Mouse (Mus musculus) limb, embryonic 15.5 days (tissue): ENCODE measurements around the gene Arhgap15. TPM values are rescaled to one million over a fixed set of nuclear protein-coding genes. Genes with fewer than 3 reads are reported as not detected.

ENCODE experiments used
- ATAC-seq: fragments of 200-750 bp; cut with Nextera tagmentation; 2 replicates; pipeline ENCODE4 v1.8.0; 2017; ENCODE audit warnings: low read depth, moderate TSS enrichment; ENCODE audit not compliant: insufficient number of reproducible peaks, low FRiP score, low TSS enrichment
- H3K27ac ChIP-seq: fragments of 300-500 bp; sonication (generic); 2 replicates; pipeline ENCODE4 v1.5.1; 2015; ENCODE audit warnings: moderate library complexity, mild to moderate bottlenecking, inconsistent platforms
- H3K27me3 ChIP-seq: fragments of 300-500 bp; sonication (generic); 2 replicates; pipeline ENCODE4 v1.6.1; 2015; ENCODE audit warnings: inconsistent platforms
- H3K36me3 ChIP-seq: fragments of 300-500 bp; sonication (generic); 2 replicates; pipeline ENCODE4 v1.6.1; 2015; ENCODE audit warnings: inconsistent platforms
- H3K4me1 ChIP-seq: fragments of 300-500 bp; sonication (generic); 2 replicates; pipeline ENCODE4 v1.6.1; 2015; ENCODE audit warnings: inconsistent platforms
- H3K4me2 ChIP-seq: fragments of 300-500 bp; sonication (generic); 2 replicates; pipeline ENCODE4 v1.6.1; 2015; ENCODE audit warnings: mild to moderate bottlenecking, inconsistent platforms
- H3K4me3 ChIP-seq: fragments of 300-500 bp; sonication (generic); 2 replicates; pipeline ENCODE4 v1.5.1; 2015; ENCODE audit warnings: mild to moderate bottlenecking, inconsistent platforms
- H3K9ac ChIP-seq: fragments of 300-500 bp; sonication (generic); 2 replicates; pipeline ENCODE4 v1.6.1; 2015; ENCODE audit warnings: inconsistent platforms
- H3K9me3 ChIP-seq: fragments of 300-500 bp; sonication (generic); 2 replicates; pipeline ENCODE4 v1.6.1; 2016; ENCODE audit warnings: inconsistent platforms
- WGBS: fragments of 180-500 bp; shearing (Covaris S2); methylation state at CpG from one replicate; pipeline ENCODE4 v1.1.7; 2015; 5-methylcytosine and 5-hydroxymethylcytosine counted together
- polyA plus RNA-seq: library from polyadenylated mRNA; unstranded; fragments of >200 nt; fragmentation: Nextera tagmentation; extraction: Ambion mirVana; gene quantifications from 2 replicates; pipeline ENCODE4 v1.2.1, GENCODE M21; 2015

The Arhgap15 gene
- polyA plus RNA-seq, 1 experiment from 2014 or later = 2.7 TPM

DNA sequence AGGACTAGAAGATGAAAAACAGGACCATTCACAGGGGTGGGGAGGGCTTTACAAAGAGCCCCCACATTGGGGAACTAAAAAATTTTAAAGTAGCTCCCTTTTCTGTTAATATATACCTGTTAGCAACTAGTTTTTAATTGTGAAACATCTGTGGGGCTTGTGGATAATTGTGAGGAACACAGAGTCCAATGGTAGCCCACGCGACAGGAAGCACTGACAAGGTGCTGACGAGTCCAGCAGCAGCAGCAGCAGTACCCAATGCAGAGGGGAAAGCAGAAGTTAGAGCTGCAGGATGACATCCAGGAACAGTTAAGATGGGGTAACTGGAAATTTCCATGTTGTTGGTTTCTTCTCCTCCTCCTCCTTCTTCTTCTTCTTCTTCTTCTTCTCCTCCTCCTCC lies 585.4 kb downstream of the Arhgap15 start:
- Histone ChIP-seq H3K4me2 (no peak overlapping the region), H3K4me1 (0 out of 2 replicates have a peak, but pooled peaks cover 2% of the 10 kb centered on the region), H3K36me3 (no peaks in the 10 kb centered on the region), H3K4me3 (no peak overlapping the region), H3K27ac (no peak overlapping the region), H3K27me3 (no peaks in the 10 kb centered on the region), H3K9ac (no peak overlapping the region), H3K9me3 (no peaks in the 10 kb centered on the region)
- ATAC-seq = no peak
- WGBS = 54% methylated on average over 3 of the region's 3 CpGs

DNA sequence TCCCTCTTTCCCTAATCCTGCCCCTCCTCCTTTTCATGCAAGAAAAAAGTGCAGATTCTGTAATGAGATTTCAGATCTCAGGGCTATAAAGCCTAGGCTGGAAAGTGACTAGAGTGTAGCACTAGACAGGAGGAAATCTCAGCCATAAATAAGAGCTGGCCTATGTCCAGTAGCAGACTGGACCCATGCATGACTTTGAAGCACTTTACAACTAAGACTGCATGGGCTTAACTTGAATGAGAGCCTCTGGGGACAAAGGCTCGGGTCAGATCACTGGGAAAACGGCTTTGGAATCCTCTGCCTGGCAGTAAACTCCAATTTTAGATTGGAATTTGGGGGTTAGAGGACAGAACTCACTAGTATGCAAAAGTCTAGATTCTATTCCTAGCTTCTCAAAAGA lies 585.9 kb downstream of the Arhgap15 start:
- H3K4me1 ChIP-seq = 0 out of 2 replicates have a peak, but pooled peaks cover 2% of the 10 kb centered on the region
- no peaks in the 10 kb centered on the region for H3K36me3 ChIP-seq
- no peaks in the 10 kb centered on the region for H3K27me3 ChIP-seq
- H3K9me3 ChIP-seq = no peaks in the 10 kb centered on the region
- H3K4me3 ChIP-seq = no peak overlapping the region
- no peak overlapping the region for H3K9ac ChIP-seq
- no peak overlapping the region for H3K27ac ChIP-seq
- ATAC-seq = no peak
- WGBS = 25% methylated on average over 2 of the region's 2 CpGs
- H3K4me2 ChIP-seq = no peak overlapping the region

DNA sequence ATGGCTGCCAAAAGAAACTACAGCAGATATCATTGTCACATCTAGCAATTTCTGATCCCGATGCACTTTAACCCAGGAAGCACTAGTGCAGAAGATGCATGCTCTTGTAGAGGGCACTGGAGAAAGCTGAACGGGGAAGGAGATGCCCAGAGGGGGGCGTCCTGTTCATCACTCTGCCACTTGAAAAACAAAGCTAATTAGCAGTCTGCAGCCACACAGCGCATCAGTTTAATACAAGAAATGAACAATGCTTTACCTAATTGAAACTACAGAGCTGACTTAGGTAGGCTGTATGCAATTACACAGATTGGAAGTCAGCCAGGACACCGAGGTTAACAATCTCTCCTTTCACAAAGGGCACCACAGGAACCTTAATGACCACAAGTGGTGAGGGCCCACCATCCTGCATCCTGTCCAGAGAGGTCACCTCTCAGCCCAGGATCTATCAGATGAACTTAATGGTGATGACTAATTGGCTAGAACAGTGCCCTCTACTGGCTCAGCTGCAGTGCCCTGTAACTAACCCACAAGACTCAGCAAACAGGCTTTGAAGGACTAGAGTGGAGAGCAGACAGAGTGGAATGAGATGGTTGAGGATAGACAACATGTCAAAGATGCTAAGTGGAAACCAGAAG lies 588.2 kb downstream of the Arhgap15 start:
- no peak overlapping the region for H3K4me3 ChIP-seq
- 56% methylated on average over 5 of the region's 5 CpGs for WGBS
- no peak overlapping the region for H3K27ac ChIP-seq
- no peaks in the 10 kb centered on the region for H3K36me3 ChIP-seq
- H3K4me1 ChIP-seq = peaks cover 10% of the 10 kb centered on the region; the same call in 1 of the 2 replicates
- H3K27me3 ChIP-seq = no peaks in the 10 kb centered on the region
- H3K9me3 ChIP-seq = no peaks in the 10 kb centered on the region
- H3K4me2 ChIP-seq = no peak overlapping the region
- no peak for ATAC-seq
- no peak overlapping the region for H3K9ac ChIP-seq

DNA sequence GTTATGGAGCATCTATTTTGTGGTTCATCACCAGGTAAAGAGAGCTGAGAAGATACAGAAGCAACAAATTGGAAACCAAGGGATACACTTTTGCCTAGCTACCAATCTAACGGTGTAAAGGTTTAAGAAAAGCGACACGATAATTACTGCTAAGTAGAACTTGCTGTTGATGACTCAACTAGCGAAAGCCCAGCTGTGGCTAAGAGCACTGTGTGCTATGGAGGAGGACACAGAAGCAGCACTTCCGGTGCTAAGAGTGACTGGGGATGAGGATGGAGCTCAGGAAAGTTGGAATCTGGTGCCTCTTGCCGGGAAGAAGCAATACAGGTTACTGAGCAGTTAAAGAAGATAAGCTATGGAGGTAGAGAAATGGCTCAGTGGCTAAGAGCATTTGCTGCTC lies 589.8 kb downstream of the Arhgap15 start:
- Histone ChIP-seq H3K4me2 (no peak overlapping the region), H3K4me1 (peaks cover 10% of the 10 kb centered on the region; the same call in 1 of the 2 replicates), H3K27me3 (no peaks in the 10 kb centered on the region), H3K36me3 (no peaks in the 10 kb centered on the region), H3K9ac (no peak overlapping the region), H3K9me3 (no peaks in the 10 kb centered on the region), H3K4me3 (no peak overlapping the region), H3K27ac (no peak overlapping the region)
- ATAC-seq = no peak
- 92% methylated on average over 6 of the region's 6 CpGs for WGBS

DNA sequence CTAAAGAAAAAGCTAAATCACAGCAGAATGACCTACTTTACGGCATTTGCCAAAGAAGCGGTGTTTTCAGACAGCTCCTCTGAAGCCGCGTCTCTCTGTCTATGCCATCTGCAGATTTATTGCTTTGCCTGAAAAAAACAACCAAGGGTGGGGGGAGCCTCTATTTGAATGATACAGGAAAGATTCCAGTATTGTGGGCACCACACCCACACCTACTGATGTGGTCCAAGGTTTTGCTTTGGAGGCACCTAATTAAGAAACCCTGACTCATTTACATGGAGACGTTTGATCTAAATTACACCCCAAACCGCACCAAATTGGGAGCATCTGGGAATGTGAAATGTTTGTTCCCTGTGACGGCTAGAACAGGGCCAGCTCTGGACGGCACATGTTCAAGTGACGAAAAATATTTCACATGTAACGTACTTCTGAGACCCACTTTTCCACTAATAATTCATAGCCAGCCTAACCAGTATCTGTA lies 592.5 kb downstream of the Arhgap15 start:
- Histone ChIP-seq H3K4me1 (peaks cover 8% of the 10 kb centered on the region; the same call in 1 of the 2 replicates), H3K27me3 (no peaks in the 10 kb centered on the region), H3K9ac (no peak overlapping the region), H3K4me3 (no peak overlapping the region), H3K27ac (no peak overlapping the region), H3K9me3 (no peaks in the 10 kb centered on the region), H3K36me3 (no peaks in the 10 kb centered on the region), H3K4me2 (no peak overlapping the region)
- no peak for ATAC-seq
- WGBS = 21% methylated on average over 10 of the region's 10 CpGs

DNA sequence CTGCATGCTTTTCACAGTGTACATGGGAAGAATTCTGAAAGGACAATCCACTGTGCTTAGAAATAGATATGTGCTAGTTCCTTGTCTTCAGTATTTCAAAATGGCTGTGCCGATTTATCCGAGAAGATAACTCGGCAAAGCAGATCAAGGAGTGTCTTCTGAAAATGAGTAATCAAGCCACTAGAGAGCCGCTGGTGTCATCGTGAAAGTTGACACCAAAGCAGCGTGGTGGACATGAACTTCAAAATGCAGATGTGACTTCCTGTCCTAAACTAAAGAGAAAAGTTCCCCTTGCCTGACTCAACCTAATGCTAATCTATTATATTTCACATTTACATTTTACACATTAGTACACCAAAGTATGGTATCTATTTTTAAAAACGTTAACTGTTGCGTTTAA lies 596.2 kb downstream of the Arhgap15 start:
- no peak overlapping the region for H3K9ac ChIP-seq
- no peak overlapping the region for H3K4me3 ChIP-seq
- no peak overlapping the region for H3K27ac ChIP-seq
- H3K4me1 ChIP-seq = peaks cover 8% of the 10 kb centered on the region; the same call in 1 of the 2 replicates
- no peaks in the 10 kb centered on the region for H3K27me3 ChIP-seq
- no peaks in the 10 kb centered on the region for H3K9me3 ChIP-seq
- ATAC-seq = no peak
- no peak overlapping the region for H3K4me2 ChIP-seq
- no peaks in the 10 kb centered on the region for H3K36me3 ChIP-seq
- 90% methylated on average over 8 of the region's 8 CpGs for WGBS

DNA sequence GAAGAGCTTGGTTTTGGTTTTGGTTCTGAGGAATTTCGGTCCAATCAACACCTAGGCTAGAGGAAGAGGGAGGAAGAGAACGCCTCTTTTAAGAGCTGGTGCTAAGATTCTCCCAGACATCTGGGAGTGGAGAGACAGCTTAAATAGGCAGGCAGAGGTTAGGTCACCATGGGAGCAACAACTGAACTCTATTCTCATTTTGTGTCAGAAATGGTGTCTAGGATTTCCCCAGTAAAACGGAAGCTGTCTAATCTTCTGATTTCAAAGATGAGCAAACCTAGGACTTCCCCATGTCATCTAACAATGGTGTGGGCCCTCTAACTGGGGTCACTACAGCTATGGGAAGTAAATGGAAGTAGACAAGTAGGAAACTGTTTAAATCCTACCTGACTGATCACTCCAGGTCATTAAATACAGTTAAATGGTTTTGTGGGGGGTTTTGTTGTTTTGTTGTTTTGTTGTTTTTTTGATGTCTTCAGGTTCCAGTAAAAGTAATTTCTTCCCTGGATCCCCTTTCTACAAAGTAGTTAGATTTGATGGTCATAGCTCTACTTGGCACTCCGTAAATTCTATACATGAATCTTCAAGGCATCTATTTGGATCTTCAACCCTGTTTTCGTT lies 596.8 kb downstream of the Arhgap15 start:
- WGBS = 86% methylated on average over 5 of the region's 5 CpGs
- no peaks in the 10 kb centered on the region for H3K9me3 ChIP-seq
- H3K4me1 ChIP-seq = peaks cover 8% of the 10 kb centered on the region; the same call in 1 of the 2 replicates
- ATAC-seq = no peak
- no peak overlapping the region for H3K27ac ChIP-seq
- H3K4me3 ChIP-seq = no peak overlapping the region
- H3K36me3 ChIP-seq = no peaks in the 10 kb centered on the region
- no peaks in the 10 kb centered on the region for H3K27me3 ChIP-seq
- H3K9ac ChIP-seq = no peak overlapping the region
- no peak overlapping the region for H3K4me2 ChIP-seq

DNA sequence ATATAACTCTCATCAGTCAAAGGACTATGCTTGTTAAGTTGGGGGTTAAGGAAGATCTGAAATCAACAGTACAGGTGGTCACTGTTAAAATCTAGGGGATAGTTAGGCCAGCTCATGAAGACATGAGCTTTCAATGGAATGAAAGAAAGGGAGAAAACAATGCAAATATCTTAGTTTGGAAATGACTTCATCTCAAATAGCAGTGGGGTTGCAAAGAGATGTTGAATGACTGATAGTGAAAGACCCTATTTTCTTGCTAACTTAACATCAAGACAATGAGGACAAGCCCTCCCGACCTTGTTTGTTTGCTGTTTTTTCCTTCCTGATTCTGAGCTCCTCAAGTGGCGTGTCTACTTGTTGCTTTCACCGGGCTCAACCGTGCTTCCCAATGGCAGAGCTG lies 597.6 kb downstream of the Arhgap15 start:
- Histone ChIP-seq H3K27me3 (no peaks in the 10 kb centered on the region), H3K4me3 (no peak overlapping the region), H3K27ac (no peak overlapping the region), H3K36me3 (no peaks in the 10 kb centered on the region), H3K9ac (no peak overlapping the region), H3K4me1 (peaks cover 6% of the 10 kb centered on the region; the same call in 1 of the 2 replicates), H3K9me3 (no peaks in the 10 kb centered on the region), H3K4me2 (no peak overlapping the region)
- 74% methylated on average over 4 of the region's 4 CpGs for WGBS
- no peak for ATAC-seq

DNA sequence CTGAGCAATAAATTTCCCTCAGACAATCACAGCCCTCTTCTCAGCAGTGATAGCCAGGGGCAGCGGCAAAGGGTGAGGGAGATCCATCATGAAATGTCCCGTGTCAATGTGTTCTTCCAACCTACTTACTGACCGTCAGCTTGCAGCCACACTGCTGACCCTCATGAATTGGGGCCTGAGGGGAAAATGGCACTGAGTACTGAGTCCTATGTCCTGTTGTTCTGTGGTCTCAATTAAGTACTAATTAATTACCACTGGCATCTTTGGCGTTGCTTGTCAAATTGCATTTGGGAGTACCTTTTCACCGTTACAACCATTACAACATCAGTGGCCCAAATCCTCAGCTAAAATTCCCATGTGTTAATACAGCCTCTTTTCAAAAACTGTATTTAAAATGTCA lies 599.2 kb downstream of the Arhgap15 start:
- Histone ChIP-seq H3K9ac (no peak overlapping the region), H3K27me3 (no peaks in the 10 kb centered on the region), H3K4me3 (no peak overlapping the region), H3K4me2 (no peak overlapping the region), H3K36me3 (no peaks in the 10 kb centered on the region), H3K4me1 (no peaks in the 10 kb centered on the region), H3K9me3 (no peaks in the 10 kb centered on the region), H3K27ac (no peak overlapping the region)
- 51% methylated on average over 5 of the region's 5 CpGs for WGBS
- ATAC-seq = no peak

DNA sequence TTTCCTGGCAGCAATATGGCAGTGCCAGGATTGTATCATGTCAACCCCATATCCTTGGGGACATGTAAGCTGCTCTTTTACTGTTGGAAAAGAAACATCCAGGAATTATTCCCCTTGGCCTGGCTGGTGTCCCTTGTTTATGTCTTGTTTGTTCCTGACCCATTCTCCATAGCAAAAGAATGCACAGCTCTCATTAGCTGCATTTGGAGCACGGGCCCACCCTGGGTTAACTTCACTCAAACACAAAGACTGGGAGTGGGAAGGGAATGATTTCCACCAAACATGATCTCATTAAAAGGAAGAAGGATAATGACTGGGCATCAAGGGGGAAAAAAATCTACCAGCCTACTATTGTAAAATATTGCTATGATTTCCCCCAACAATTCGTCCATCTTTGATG lies 600.5 kb downstream of the Arhgap15 start:
- WGBS = 73% methylated on average over 2 of the region's 2 CpGs
- no peak overlapping the region for H3K4me2 ChIP-seq
- H3K4me3 ChIP-seq = no peak overlapping the region

DNA sequence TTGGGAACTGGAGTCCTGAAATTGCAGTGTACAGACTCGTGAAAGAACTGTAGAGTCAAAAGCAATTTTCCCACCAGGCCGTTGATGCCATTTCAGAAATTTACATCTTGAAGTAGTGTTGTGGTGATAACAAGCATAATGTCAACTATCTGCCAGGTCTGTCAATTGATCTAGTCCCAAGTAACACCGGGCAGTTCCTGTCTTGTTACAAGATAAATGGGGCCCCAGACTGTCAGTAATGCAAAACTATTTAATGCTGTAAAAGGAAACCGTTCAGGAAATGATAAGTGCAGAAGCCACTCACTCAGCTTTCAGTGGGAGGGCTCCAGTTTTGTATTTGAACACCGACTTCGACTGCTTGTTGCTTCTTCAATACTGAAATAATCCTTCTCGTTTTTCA lies 604.3 kb downstream of the Arhgap15 start:
- ATAC-seq = no peak
- Histone ChIP-seq H3K4me1 (peaks cover 5% of the 10 kb centered on the region; the same call in 1 of the 2 replicates), H3K27ac (no peak overlapping the region), H3K4me2 (no peak overlapping the region), H3K9ac (no peak overlapping the region), H3K4me3 (no peak overlapping the region), H3K27me3 (no peaks in the 10 kb centered on the region), H3K36me3 (no peaks in the 10 kb centered on the region), H3K9me3 (no peaks in the 10 kb centered on the region)
- WGBS = 49% methylated on average over 7 of the region's 7 CpGs

More for the DNA sequence above, 600.5 kb downstream of the Arhgap15 start:
- no peaks in the 10 kb centered on the region for H3K27me3 ChIP-seq
- no peak for ATAC-seq
- no peak overlapping the region for H3K27ac ChIP-seq
- no peaks in the 10 kb centered on the region for H3K4me1 ChIP-seq
- H3K9me3 ChIP-seq = no peaks in the 10 kb centered on the region
- no peak overlapping the region for H3K9ac ChIP-seq
- H3K36me3 ChIP-seq = no peaks in the 10 kb centered on the region

DNA sequence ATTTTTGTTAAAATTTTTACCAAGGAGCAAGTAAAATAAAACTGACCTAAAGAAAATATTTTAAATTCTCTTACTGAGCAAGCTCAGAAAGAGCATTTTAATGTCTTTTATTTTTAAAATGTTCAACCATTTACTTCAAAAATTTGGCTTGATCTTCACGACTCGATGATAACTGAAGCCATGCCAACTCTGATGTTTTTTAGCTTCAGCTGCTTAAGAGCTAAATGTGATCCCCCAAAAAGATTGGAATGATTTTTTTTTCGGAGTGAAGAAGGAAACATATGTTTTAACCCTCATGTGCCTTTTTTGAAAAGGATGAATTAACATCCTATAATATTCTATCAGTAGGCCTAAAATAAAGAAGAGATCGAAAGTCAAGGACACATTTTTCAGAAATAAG lies 605.0 kb downstream of the Arhgap15 start:
- WGBS = 68% methylated on average over 4 of the region's 4 CpGs
- no peak for ATAC-seq

More for the DNA sequence above, 605.0 kb downstream of the Arhgap15 start:
- Histone ChIP-seq H3K4me2 (no peak overlapping the region), H3K9ac (no peak overlapping the region), H3K4me3 (no peak overlapping the region), H3K36me3 (no peaks in the 10 kb centered on the region), H3K9me3 (no peaks in the 10 kb centered on the region), H3K27ac (no peak overlapping the region), H3K27me3 (no peaks in the 10 kb centered on the region), H3K4me1 (peaks cover 5% of the 10 kb centered on the region; the same call in 1 of the 2 replicates)
